Mouse (Mus musculus) thymus, adult 2 months (tissue): ENCODE data around the gene Cmas. TPM values are rescaled to one million over a fixed set of nuclear protein-coding genes. Genes with fewer than 3 reads are reported as not detected.

Experiments used
- DNase-seq: peaks from one replicate; pipeline ENCODE4 v3.0.0; 2021
- H3K27ac ChIP-seq: fragments of 200-500 bp; 2 replicates; pipeline ENCODE4 v1.5.1; 2012; ENCODE audit warnings: low read length, control low read depth; ENCODE audit not compliant: control insufficient read depth, insufficient read depth
- H3K27me3 ChIP-seq: fragments of 200-500 bp; 2 replicates; pipeline ENCODE4 v1.6.1; 2012; ENCODE audit warnings: mild to moderate bottlenecking, low read length, moderate library complexity, mixed read lengths; ENCODE audit not compliant: control insufficient read depth, insufficient read depth
- H3K36me3 ChIP-seq: fragments of 200-500 bp; 2 replicates; pipeline ENCODE4 v1.6.1; 2012; ENCODE audit warnings: mild to moderate bottlenecking, low read length, moderate library complexity; ENCODE audit not compliant: control insufficient read depth, insufficient read depth
- H3K4me1 ChIP-seq: fragments of 200-500 bp; replicated peaks from 2 replicates; pipeline ENCODE4 v1.6.1; 2012; ENCODE audit warnings: low read length; ENCODE audit not compliant: control insufficient read depth, insufficient read depth
- H3K4me3 ChIP-seq: fragments of 200-500 bp; 2 replicates; pipeline ENCODE4 v1.5.1; 2012; ENCODE audit warnings: mild to moderate bottlenecking, low read length, control low read depth, moderate library complexity; ENCODE audit not compliant: control insufficient read depth, insufficient read depth
- CTCF ChIP-seq: fragments of 200-500 bp; IDR thresholded peaks from 2 replicates; pipeline ENCODE4 v1.5.1; 2012; ENCODE audit warnings: mild to moderate bottlenecking, control low read depth, low read length, moderate library complexity, borderline replicate concordance; ENCODE audit not compliant: control insufficient read depth, poor library complexity, insufficient read depth; ENCODE audit errors: extremely low read depth
- POLR2A ChIP-seq: fragments of 200-500 bp; IDR thresholded peaks from 2 replicates; pipeline ENCODE4 v1.6.1; 2012; ENCODE audit warnings: mild to moderate bottlenecking, low read length, control low read depth, moderate library complexity; ENCODE audit not compliant: control insufficient read depth, poor library complexity, insufficient read depth; ENCODE audit errors: extremely low read depth
- WGBS: fragments of 180-500 bp; shearing (Covaris S2); methylation state at CpG from one replicate; pipeline ENCODE4 v1.1.7; 2018; 5-methylcytosine and 5-hydroxymethylcytosine counted together
- polyA plus RNA-seq: library from polyadenylated mRNA; depleted of rRNA; stranded (reverse); fragments of >200 nt; gene quantifications from 2 replicates; pipeline ENCODE4 v1.2.3, GENCODE M21; 2012

The Cmas gene
- polyA plus RNA-seq, 1 experiment, result 25.5 TPM

GRCm38 (mm10) chr6:142747165-142747564 is 9.3 kb upstream of the Cmas start:
- DNase-seq, result no peak
- no peak overlapping the region for H3K27ac ChIP-seq
- whole genome bisulfite sequencing, result 55% methylated on average over 2 of the region's 2 CpGs
- no peak overlapping the region for H3K4me3 ChIP-seq
- no peaks in the 10 kb centered on the region for H3K36me3 ChIP-seq
- H3K4me1 ChIP-seq, result peaks cover 6% of the 10 kb centered on the region
- no peak for TF ChIP-seq POLR2A
- TF ChIP-seq CTCF, result no peak
- no peaks in the 10 kb centered on the region for H3K27me3 ChIP-seq

- H3K36me3 ChIP-seq, result no peaks in the 10 kb centered on the region
- no peak overlapping the region for H3K27ac ChIP-seq
- no peak for DNase-seq
- peaks cover 11% of the 10 kb centered on the region for H3K4me1 ChIP-seq
- TF ChIP-seq CTCF, result no peak
- no peak for TF ChIP-seq POLR2A
- no peak overlapping the region for H3K4me3 ChIP-seq
- WGBS, result 78% methylated on average over 8 of the region's 8 CpGs
- H3K27me3 ChIP-seq, result no peaks in the 10 kb centered on the region
Measured at GRCm38 (mm10) chr6:142748057-142748708, 8.3 kb upstream of the Cmas start.

- DNase-seq, result no peak
- Histone ChIP-seq H3K27me3 (no peaks in the 10 kb centered on the region), H3K4me3 (no peak overlapping the region), H3K4me1 (peaks cover 11% of the 10 kb centered on the region), H3K27ac (no peak overlapping the region), H3K36me3 (no peaks in the 10 kb centered on the region)
- no peak for TF ChIP-seq POLR2A
- no peak for TF ChIP-seq CTCF
- 89% methylated on average over 9 of the region's 9 CpGs for WGBS
Measured at GRCm38 (mm10) chr6:142751365-142751764, 5.1 kb upstream of the Cmas start.

- Histone ChIP-seq H3K36me3 (no peaks in the 10 kb centered on the region), H3K27ac (0 out of 2 replicates have a peak overlapping the region, but pooled peaks have one; percentile 35), H3K27me3 (no peaks in the 10 kb centered on the region), H3K4me3 (no peak overlapping the region), H3K4me1 (peaks cover 9% of the 10 kb centered on the region)
- DNase-seq, result peak; percentile 49
- TF ChIP-seq CTCF (no peak), POLR2A (no peak)
- 25% methylated on average over 14 of the region's 14 CpGs for WGBS
Measured at GRCm38 (mm10) chr6:142752331-142753246, 3.9 kb upstream of the Cmas start.

- peaks cover 16% of the 10 kb centered on the region for H3K4me1 ChIP-seq
- WGBS, result 3% methylated on average over 10 of the region's 10 CpGs
- peak overlapping the region; percentile 83 for H3K4me3 ChIP-seq
- TF ChIP-seq POLR2A, result no peak
- TF ChIP-seq CTCF, result no peak
- H3K27me3 ChIP-seq, result no peaks in the 10 kb centered on the region
- H3K36me3 ChIP-seq, result peaks cover 10% of the 10 kb centered on the region; the same call in 1 of the 2 replicates
- H3K27ac ChIP-seq, result peak overlapping the region; percentile 72
- DNase-seq, result peak; percentile 16
Measured at GRCm38 (mm10) chr6:142757334-142757965, 964 bp downstream of the Cmas start.

GRCm38 (mm10) chr6:142757976-142758375 is 1.5 kb downstream of the Cmas start:
- Histone ChIP-seq H3K27ac (peak overlapping the region; percentile 34), H3K4me1 (peaks cover 14% of the 10 kb centered on the region), H3K36me3 (peaks cover 10% of the 10 kb centered on the region; the same call in 1 of the 2 replicates), H3K4me3 (no peak overlapping the region), H3K27me3 (no peaks in the 10 kb centered on the region)
- no peak for TF ChIP-seq CTCF
- 75% methylated on average over 6 of the region's 6 CpGs for WGBS
- DNase-seq, result no peak
